Mouse (Mus musculus): ENCODE measurements around the gene Msantd2.

Msantd2 gene

GRCm38 (mm10) chr9:37540701-37541575 lies 51.8 kb downstream of the Msantd2 start:
- no peak for DNase-seq (ENCODE audit: low read depth in 1 of 2, low spot score in 2 of 2)

GRCm38 (mm10) chr9:37541851-37542642 lies 52.9 kb downstream of the Msantd2 start:
- no peak for DNase-seq (ENCODE audit: low read depth in 1 of 2, low spot score in 2 of 2)

DNA sequence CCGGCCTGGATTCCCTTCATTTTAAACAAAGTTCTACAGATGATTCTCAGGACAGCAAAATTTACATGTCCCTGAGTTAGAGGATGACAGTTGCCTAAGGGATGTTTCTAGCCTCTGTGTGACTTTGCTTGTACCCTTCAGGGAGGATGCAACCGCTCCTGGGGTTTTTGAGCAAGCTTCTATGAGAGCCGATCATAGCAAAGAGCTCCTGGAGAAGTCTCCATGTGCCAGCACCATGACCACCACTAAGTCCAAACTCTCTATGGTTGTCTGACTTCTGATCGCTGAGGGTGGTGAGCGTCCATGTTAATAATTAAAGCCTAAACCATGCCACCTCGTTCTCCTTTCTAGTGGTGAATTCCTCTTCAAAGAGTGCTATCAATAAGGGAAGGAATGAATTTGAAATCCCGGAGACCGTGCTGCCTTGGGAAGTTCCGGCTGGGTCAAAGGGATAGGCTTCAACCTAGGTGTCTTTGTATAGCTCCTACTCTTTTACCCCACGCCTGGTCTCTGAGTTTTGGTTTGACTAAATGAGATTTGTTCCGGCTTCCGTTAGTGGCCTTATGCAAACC lies 54.8 kb downstream of the Msantd2 start:
- DNase-seq (ENCODE audit: low read depth in 1 of 2, low spot score in 2 of 2), result no peak

DNA sequence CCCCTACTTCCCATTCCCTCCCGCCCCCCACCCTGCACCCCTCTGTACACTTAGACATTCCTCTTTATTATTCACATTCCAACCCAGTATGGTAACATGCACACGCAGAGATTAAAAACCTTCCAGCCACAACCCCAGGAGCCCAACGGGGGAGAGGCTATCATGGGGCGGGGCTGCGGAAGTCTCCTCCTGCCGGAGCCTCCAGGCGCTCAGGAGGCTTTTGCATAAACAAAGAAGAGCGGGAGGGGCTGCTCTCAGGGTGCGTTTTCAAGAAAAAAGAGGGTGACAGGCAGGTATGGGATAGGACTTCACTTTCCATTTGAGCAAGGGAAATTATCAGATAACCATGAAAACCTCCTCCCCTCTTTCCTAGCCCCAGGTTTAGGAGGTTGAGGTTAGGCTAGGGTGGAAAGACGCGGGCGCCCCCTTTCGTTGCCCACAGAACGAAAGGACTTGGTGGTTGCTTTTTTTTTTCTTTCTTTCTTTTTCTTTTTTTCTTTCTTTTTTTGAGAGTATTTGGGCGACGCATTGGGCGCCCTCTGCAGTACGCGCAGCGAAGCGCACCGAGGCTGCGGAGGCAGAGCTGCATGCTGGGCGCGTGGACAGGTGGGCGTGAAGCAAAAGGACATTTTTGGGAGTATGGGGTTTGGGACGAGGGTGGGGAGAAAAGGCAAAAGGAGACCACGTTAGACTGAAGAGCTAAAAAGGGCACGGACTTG lies 55.5 kb downstream of the Msantd2 start:
- DNase-seq (ENCODE audit: low read depth in 1 of 2, low spot score in 2 of 2), result no peak

DNA sequence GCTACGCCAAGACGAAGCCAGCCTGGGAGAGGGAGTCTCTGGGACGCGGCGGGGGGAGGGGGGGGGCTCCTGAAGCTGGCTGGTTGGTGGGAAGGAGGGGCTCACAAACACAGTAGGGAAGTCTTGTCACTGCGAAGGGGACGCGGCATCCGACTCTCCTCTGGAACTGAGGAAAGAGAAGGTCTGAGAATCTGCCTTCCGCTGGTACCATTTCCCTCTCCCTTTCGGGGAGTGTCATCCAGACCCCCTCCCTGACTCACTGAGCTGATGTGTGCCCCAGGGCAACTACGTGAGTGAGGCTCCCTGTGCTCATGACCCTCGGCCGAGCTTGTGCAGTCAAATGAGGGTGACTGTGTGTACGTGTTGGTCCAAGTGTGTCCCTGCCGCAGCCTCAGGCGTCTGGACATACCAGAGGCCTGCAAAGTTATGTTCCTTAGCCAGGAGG lies 56.1 kb downstream of the Msantd2 start:
- DNase-seq (ENCODE audit: low read depth in 1 of 2, low spot score in 2 of 2), result no peak

- DNase-seq (ENCODE audit: low read depth in 1 of 2, low spot score in 2 of 2), result no peak
These were observed 56.8 kb downstream of the Msantd2 start for GRCm38 (mm10) chr9:37545847-37546452.

- DNase-seq (ENCODE audit: low read depth in 1 of 2, low spot score in 2 of 2), result no peak
These were observed 57.8 kb downstream of the Msantd2 start for GRCm38 (mm10) chr9:37546889-37547288.

- DNase-seq (ENCODE audit: low read depth in 1 of 2, low spot score in 2 of 2), result no peak
These were observed 61.3 kb downstream of the Msantd2 start for GRCm38 (mm10) chr9:37550435-37550834.

DNA sequence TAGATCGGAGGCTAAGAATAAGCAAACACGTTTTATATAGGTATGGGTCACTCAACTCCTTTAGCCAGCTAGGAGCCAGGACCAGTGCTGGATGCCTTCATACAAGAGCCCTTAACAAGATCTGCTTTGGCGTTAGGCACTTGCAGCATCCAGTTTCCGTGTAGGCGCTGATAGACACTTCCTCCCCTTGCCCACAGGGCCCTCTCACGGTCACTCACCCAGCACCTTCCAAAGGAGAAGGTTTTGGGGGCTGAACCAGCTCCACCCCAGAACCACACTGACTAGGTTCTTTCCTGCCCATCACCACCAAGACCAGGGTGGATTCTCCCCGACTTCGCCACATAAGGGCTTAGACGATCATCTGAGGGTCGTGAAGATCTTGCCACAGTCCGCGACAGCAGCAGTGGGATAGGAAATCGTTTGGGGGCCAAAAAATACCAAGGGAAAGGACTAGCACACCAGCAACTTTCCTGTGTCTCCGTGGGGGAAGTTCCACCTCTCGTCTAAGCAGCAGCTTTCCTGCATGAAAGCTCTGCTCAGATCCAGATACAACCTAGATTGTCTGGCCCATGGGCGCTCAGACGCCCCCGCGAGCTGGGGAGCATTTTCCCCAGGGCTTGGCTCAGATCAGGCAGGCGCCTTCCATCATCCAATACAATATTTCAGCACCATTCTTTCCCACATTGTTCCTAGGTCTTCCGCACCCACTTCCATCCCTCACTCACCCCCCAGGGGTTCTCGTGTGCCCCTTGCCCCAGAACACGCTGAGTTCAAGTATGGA lies 62.8 kb downstream of the Msantd2 start:
- no peak for DNase-seq (ENCODE audit: low read depth in 1 of 2, low spot score in 2 of 2)

- no peak for DNase-seq (ENCODE audit: low read depth in 1 of 2, low spot score in 2 of 2)
These were observed 63.6 kb downstream of the Msantd2 start, which contains the start of gene Nrgn for GRCm38 (mm10) chr9:37552536-37553293. TSS of gene Nrgn (minus strand) at chr9:37552904.

DNA sequence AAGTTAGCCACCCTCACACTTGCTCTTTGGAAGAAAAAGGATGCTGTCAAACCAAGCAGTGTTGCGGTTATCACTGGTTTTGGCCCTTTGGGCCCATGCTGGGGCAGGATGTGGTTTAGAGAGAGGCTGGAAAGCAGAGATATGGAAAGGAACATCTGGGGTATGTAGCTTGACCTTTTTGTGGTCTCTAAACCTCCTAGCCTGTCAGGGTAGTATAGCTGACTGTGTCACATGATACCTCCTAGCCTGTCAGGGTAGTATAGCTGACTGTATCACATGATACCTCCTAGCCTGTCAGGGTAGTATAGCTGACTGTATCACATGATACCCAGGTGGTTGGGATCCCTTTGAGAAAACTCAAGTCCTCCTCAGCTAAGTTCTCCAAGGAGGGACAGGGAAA lies 65.2 kb downstream of the Msantd2 start:
- no peak for DNase-seq (ENCODE audit: low read depth in 1 of 2, low spot score in 2 of 2)

DNA sequence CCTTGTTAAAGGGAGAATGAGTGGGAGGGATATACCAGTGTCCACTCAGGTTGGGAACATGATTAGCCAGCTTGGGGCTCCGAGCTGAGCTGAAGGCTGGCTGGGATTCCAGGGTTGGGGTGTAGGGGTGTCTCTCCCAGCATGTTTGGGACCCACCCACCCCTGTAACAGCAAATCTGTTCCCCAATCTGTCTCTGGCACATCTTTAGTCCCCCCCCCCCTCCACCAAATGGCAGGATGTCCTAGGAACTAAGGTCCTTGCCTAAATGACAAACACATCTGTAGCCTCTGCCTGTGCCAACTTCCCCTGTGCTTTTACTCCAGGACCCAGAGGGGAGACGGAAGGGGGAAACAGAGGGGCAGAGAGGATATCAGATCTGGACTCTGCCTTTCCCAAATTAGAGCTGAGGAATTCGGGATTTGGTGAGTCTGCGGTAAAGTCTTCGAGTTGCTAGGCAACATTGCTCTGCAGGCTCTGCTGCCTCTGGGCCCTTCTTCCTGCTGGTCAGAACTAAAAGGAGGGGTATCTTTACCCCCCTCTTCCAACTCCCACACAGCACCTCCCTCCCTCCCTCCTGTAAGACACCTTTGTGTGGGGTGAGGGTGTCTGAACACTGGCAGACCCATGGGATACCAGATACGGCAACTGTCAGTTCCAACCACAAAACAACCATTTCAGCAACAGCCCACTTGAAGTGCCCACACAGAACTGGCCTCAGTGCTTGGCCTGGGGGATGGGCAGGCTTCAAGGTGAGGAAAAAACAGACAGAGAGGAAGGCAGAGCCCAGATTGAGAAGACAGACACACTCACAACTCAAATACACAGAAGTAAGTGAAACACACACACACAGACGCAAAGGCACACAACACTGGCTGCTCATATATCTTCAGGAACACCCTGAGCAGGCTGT lies 66.0 kb downstream of the Msantd2 start, which contains the start of gene Siae:
TSS of gene Siae (plus strand) at position 861 of the 911 bp plus-strand sequence.
- no peak for DNase-seq (ENCODE audit: low read depth in 1 of 2, low spot score in 2 of 2)

DNA sequence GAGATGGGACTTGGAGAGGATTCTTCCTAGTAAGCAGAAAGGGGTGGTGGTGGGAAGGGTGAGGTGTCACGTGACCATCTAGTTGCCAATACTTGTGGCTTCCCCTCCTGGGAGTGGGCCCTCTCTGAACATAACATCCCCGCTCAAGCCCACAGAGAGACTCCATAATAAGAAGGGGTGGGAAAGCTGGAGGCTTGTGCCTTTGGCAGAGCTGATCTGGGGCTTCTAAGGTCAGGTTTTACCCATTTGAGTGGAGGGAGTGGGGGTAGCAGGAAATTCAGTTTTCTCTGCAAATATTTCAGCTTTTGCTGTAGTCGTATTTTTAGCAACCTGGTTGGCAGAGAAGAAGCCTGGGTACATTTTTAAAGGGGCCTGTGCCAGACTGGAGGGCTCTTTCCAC lies 67.2 kb downstream of the Msantd2 start:
- no peak for DNase-seq (ENCODE audit: low read depth in 1 of 2, low spot score in 2 of 2)

DNA sequence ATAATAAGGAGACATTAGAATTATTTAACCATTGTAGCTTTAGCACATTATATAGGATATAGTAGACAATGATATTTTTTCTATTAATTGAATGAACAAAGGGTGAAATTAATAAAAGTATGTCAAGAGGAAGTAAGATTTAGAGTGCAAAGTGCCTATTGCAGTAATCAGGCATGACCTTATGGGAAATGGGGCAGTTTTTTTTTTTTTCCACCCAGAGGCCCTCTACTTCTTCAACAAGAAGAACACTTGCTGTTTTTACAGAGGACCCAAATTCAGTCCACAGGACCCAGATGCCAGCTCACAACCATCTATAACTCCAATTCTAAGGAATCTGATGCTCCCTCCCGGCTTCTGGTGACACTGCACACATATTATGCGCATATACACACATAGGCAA lies 71.5 kb downstream of the Msantd2 start:
- no peak for DNase-seq (ENCODE audit: low read depth in 1 of 2, low spot score in 2 of 2)

- DNase-seq (ENCODE audit: low read depth in 1 of 2, low spot score in 2 of 2), result no peak
These were observed 74.7 kb downstream of the Msantd2 start for GRCm38 (mm10) chr9:37563805-37564204.

DNA sequence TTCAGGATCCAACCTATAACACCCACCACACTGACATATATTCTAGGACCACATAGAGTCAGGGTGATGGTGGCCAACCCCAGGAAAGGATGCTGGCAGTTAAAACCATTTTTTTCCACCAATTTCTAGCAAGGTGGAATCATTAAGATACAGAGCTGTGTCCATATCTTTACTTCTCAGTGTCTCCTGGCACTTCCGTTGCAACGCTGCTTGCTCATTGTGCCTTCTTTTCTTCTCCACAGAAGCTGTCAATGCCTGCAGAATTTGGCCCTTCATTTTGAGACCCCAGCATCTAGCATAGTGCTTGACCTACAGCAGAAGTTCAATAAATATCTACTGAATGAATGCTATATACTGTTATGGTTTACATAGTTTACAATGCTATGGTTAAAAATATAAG lies 77.9 kb downstream of the Msantd2 start:
- DNase-seq (ENCODE audit: low read depth in 1 of 2, low spot score in 2 of 2), result no peak

DNA sequence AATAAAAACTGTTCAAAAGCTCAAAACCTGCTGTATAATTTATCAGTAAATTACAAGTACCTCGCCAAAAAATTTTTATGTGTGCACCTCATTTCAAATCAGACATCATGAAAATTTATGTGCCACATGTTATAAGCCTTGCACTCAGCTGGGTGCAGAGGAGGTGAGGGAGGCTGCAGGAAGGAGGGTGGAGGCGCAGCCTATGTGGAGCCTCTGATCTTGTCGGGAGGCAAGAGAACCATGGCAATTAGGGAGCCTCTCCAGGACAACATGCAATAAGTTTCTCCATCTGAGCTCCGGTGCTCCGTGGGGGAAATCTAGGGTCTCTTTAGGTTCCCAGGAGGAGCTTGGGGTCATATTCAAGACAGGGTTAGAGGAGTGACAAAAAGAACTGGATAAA lies 78.3 kb downstream of the Msantd2 start:
- DNase-seq (ENCODE audit: low read depth in 1 of 2, low spot score in 2 of 2), result no peak
